Mouse (Mus musculus) layer of hippocampus, adult 18-20 months (tissue): ENCODE data around the gene Col11a2. TPM values are rescaled to one million over a fixed set of nuclear protein-coding genes. Genes with fewer than 3 reads are reported as not detected.

Experiments
- DNase-seq, 2 experiments: peaks; one replicate each; pipeline ENCODE4 v3.0.0; 2022; ENCODE audit warnings: low spot score in 2 of 2
- total RNA-seq, 2 experiments: library from RNA; stranded (reverse); gene quantifications; 2 replicates each; pipeline ENCODE4 v1.2.3; 2021

Gene Col11a2
- total RNA-seq, 2 experiments from 2014 or later, result 22.5 to 23.4 TPM

- DNase-seq, result no peak
These were observed 8.3 kb downstream of the Col11a2 start for GRCm38 (mm10) chr17:34047404-34048050.

GRCm38 (mm10) chr17:34057224-34057623 lies 18.0 kb downstream of the Col11a2 start:
- DNase-seq, result no peak

GRCm38 (mm10) chr17:34068864-34069263 lies 29.6 kb downstream of the Col11a2 start:
- no peak for DNase-seq

GRCm38 (mm10) chr17:34072091-34072490 lies 32.9 kb downstream of the Col11a2 start:
- no peak for DNase-seq

- peak in 1 of 2 experiments; percentile 87 for DNase-seq
These were observed 36.0 kb downstream of the Col11a2 start for GRCm38 (mm10) chr17:34075271-34075670.

- DNase-seq, result peak; percentile 42 to 85
These were observed 38.3 kb downstream of the Col11a2 start for GRCm38 (mm10) chr17:34077549-34077948.

GRCm38 (mm10) chr17:34078148-34078547 lies 38.9 kb downstream of the Col11a2 start:
- no peak for DNase-seq

GRCm38 (mm10) chr17:34079002-34079401 lies 39.8 kb downstream of the Col11a2 start:
- DNase-seq, result no peak

GRCm38 (mm10) chr17:34079621-34080020 lies 40.4 kb downstream of the Col11a2 start:
- peak; percentile 19 to 63 for DNase-seq

GRCm38 (mm10) chr17:34083104-34083503 lies 43.9 kb downstream of the Col11a2 start:
- DNase-seq, result no peak

GRCm38 (mm10) chr17:34087386-34087785 lies 48.1 kb downstream of the Col11a2 start:
- DNase-seq, result no peak

GRCm38 (mm10) chr17:34088124-34088523 lies 48.9 kb downstream of the Col11a2 start:
- peak in 1 of 2 experiments; percentile 47 for DNase-seq

GRCm38 (mm10) chr17:34090923-34091322 lies 51.7 kb downstream of the Col11a2 start:
- DNase-seq, result no peak

GRCm38 (mm10) chr17:34092197-34092875 lies 53.1 kb downstream of the Col11a2 start, which contains the start of gene H2-Oa:
Gene H2-Oa (plus strand): TSS chr17:34092340.
- DNase-seq, result no peak

GRCm38 (mm10) chr17:34093199-34093874 lies 54.1 kb downstream of the Col11a2 start:
- no peak for DNase-seq

- no peak for DNase-seq
These were observed 55.2 kb downstream of the Col11a2 start for GRCm38 (mm10) chr17:34094283-34095035.

- no peak for DNase-seq
These were observed 57.3 kb downstream of the Col11a2 start for GRCm38 (mm10) chr17:34096497-34097010.

- DNase-seq, result no peak
These were observed 58.0 kb downstream of the Col11a2 start for GRCm38 (mm10) chr17:34097272-34097671.

- no peak for DNase-seq
These were observed 59.7 kb downstream of the Col11a2 start for GRCm38 (mm10) chr17:34098709-34099479.

- no peak for DNase-seq
These were observed 60.3 kb downstream of the Col11a2 start for GRCm38 (mm10) chr17:34099531-34099930.
